Mouse (Mus musculus): Measurements from ENCODE around the gene Myh14. TPM values are rescaled to one million over a fixed set of nuclear protein-coding genes. Genes with fewer than 3 reads are reported as not detected.

Gene Myh14
- polyA plus RNA-seq, 1 experiment from 2014 or later: 3.6 TPM

DNA sequence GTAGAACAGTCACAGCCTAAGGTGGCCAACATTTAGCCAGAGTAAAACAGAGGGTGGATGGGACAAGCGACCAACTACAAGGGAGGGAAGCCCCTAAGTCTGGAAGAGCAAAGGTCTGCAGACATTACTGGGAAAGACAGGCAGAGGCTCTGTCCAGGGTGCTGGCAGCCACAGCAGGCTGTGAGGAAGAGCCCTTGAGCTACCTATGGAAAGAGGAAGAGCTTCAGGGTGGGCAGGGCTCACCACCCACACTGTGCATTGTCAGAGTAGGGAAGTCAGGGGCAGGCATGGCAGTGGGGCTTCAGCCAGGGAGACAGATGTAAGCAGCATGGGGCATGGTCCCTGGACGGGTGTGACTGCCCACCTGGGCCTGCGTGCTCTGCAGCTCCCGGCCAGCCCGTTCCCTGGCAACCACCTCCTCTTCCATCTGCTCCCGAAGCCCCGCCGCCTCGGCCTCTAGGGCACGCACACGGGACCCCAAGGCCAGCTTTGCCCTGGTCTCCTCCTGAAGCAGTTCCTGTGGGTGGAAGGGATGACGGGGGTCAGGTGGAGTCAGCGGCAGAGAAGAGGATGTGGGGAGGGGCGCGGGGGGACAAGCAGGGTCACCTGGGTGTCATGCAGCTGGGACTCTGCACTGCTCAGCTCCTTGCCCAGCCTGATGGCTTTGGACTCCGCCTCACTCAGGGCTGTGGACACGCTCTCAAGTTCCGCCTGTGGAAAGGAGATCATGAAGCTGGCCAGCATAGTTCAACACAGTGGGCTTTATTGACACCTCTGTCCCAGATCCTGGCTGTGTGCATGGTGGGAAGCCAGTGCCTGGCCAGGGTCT is 46.7 kb downstream of the Myh14 start:
- no peaks in the 10 kb centered on the region for H3K36me3 ChIP-seq (ENCODE audit: control insufficient read depth, insufficient read depth, low read length)
- WGBS: 36% methylated on average over 18 of the region's 18 CpGs
- no peaks in the 10 kb centered on the region for H3K27me3 ChIP-seq (ENCODE audit: control insufficient read depth, insufficient read depth, low read length)
- H3K4me1 ChIP-seq (ENCODE audit: control insufficient read depth, insufficient read depth, low read length): no peaks in the 10 kb centered on the region
- H3K9ac ChIP-seq (replicated peaks; ENCODE audit: low read depth, low read length): no peak overlapping the region
- H3K27ac ChIP-seq (ENCODE audit: low read depth, low read length): no peak overlapping the region
- H3K4me2 ChIP-seq (ENCODE audit: low read depth, low read length): no peak overlapping the region
- no peaks in the 10 kb centered on the region; the same call in 1 of the 2 replicates for H3K9me3 ChIP-seq (ENCODE audit: control insufficient read depth, low read length)
- H3K4me3 ChIP-seq (ENCODE audit: low read depth, low read length): no peak overlapping the region
- ATAC-seq (ENCODE audit: low read depth): no peak; the same call in 1 of the 2 replicates

DNA sequence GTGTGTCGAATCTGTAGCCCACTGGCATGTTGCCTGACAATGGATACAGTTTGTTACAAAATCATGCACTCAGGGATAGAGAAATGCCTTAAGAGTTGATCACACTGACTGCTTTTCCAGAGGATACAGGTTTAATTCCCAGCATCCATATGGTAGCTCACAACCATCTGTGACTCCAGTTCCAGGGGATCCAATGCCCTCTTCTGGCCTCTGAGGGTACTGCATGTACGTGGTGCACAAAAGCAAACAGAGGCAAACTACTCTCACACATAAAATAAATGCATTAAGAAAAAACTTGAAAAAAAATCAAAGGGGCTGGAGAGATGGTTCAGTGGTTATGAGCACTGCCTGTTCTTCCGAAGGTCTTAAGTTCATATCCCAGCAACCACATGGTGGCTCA is 53.6 kb downstream of the Myh14 start:
- Histone ChIP-seq H3K27me3 (ENCODE audit: control insufficient read depth, insufficient read depth, low read length) (no peaks in the 10 kb centered on the region), H3K9me3 (ENCODE audit: control insufficient read depth, low read length) (no peaks in the 10 kb centered on the region; the same call in 1 of the 2 replicates), H3K4me2 (ENCODE audit: low read depth, low read length) (no peak overlapping the region), H3K27ac (ENCODE audit: low read depth, low read length) (no peak overlapping the region), H3K36me3 (ENCODE audit: control insufficient read depth, insufficient read depth, low read length) (no peaks in the 10 kb centered on the region), H3K4me1 (ENCODE audit: control insufficient read depth, insufficient read depth, low read length) (no peaks in the 10 kb centered on the region), H3K9ac (replicated peaks; ENCODE audit: low read depth, low read length) (no peak overlapping the region), H3K4me3 (ENCODE audit: low read depth, low read length) (no peak overlapping the region)
- 71% methylated on average over 3 of the region's 3 CpGs for WGBS
- ATAC-seq (ENCODE audit: low read depth): no peak

DNA sequence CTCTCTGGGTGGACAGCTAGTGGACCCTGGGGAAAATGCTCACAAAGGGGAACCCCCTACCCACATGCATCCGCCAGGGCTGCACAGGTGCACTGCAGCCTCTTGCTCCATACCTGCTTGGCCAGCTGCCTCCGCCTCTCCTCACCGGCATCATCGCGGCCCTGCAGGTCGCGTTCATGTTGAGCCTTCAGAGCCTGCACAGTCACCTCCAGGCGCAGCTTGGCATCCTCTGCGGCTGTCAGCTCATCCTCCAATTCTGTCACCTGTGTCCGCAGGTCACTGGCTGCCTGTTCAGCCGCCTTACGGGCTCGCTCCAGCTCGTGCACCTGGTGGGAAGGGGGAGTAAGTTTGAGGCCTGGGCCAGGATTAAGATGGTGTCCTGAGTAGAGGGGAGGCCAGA is 54.7 kb downstream of the Myh14 start:
- Histone ChIP-seq H3K27me3 (ENCODE audit: control insufficient read depth, insufficient read depth, low read length) (no peaks in the 10 kb centered on the region), H3K9ac (replicated peaks; ENCODE audit: low read depth, low read length) (no peak overlapping the region), H3K36me3 (ENCODE audit: control insufficient read depth, insufficient read depth, low read length) (no peaks in the 10 kb centered on the region), H3K9me3 (ENCODE audit: control insufficient read depth, low read length) (no peaks in the 10 kb centered on the region), H3K4me2 (ENCODE audit: low read depth, low read length) (no peak overlapping the region), H3K4me3 (ENCODE audit: low read depth, low read length) (no peak overlapping the region), H3K27ac (ENCODE audit: low read depth, low read length) (no peak overlapping the region), H3K4me1 (ENCODE audit: control insufficient read depth, insufficient read depth, low read length) (no peaks in the 10 kb centered on the region)
- 85% methylated on average over 14 of the region's 14 CpGs for WGBS
- no peak for ATAC-seq (ENCODE audit: low read depth)

DNA sequence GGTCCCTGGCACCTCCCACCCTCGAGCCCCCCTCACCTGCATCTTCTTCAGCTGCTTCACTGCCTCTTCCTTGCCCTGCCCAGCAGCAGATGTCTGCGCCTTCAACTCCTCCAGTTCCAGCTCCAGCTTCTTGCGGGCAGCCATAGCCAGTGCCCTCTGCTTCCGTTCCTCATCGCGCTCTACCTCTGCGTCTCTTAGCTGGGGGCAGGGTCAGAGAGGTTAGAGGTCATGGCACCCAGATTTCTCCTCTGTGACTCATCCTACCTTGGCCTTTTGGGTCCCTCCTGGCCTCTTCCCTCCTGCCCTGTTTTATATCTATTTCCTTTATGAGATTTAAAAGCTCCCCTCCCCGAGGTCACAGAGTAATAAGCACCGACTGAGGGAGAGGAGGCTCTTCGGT is 55.3 kb downstream of the Myh14 start:
- Histone ChIP-seq H3K9ac (replicated peaks; ENCODE audit: low read depth, low read length) (no peak overlapping the region), H3K4me1 (ENCODE audit: control insufficient read depth, insufficient read depth, low read length) (no peaks in the 10 kb centered on the region), H3K36me3 (ENCODE audit: control insufficient read depth, insufficient read depth, low read length) (no peaks in the 10 kb centered on the region), H3K4me3 (ENCODE audit: low read depth, low read length) (no peak overlapping the region), H3K9me3 (ENCODE audit: control insufficient read depth, low read length) (no peaks in the 10 kb centered on the region), H3K27me3 (ENCODE audit: control insufficient read depth, insufficient read depth, low read length) (no peaks in the 10 kb centered on the region), H3K4me2 (ENCODE audit: low read depth, low read length) (no peak overlapping the region), H3K27ac (ENCODE audit: low read depth, low read length) (no peak overlapping the region)
- no peak for ATAC-seq (ENCODE audit: low read depth)
- 14% methylated on average over 10 of the region's 10 CpGs for WGBS

DNA sequence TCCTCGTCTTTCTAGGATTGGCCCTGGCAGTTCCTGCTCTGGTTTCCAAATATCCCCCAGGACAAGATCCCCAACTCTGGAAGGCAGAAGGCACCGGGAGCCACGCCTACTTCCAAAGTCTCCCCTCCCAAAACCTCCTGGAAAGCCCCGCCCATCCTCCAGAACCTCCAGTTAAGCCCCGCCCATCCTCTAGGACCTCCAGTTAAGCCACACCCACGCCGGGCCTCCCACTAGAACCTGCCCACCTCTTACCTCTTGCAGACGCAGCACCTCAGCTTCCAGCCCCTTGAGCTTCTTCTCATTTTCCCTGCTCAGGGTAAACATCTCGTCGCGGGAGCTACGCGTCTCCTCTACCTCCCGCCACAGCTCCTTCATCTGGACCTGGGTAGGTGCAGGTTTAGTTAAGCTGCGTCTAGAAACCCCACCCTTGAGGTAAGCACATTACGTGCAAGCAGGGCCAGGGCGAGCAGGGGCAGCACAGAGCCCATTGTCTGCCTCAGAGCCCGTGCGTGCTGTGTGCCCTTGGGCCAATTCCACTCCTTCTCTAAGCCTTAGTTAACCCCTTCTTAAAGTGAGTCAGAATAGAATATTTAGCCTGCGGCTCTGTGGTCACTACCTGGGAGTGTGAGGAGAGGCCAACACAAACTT is 56.5 kb downstream of the Myh14 start:
- no peak overlapping the region for H3K4me2 ChIP-seq (ENCODE audit: low read depth, low read length)
- no peak overlapping the region for H3K9ac ChIP-seq (replicated peaks; ENCODE audit: low read depth, low read length)
- no peaks in the 10 kb centered on the region for H3K27me3 ChIP-seq (ENCODE audit: control insufficient read depth, insufficient read depth, low read length)
- H3K36me3 ChIP-seq (ENCODE audit: control insufficient read depth, insufficient read depth, low read length): no peaks in the 10 kb centered on the region
- ATAC-seq (ENCODE audit: low read depth): no peak
- H3K9me3 ChIP-seq (ENCODE audit: control insufficient read depth, low read length): no peaks in the 10 kb centered on the region
- H3K4me3 ChIP-seq (ENCODE audit: low read depth, low read length): no peak overlapping the region
- no peak overlapping the region for H3K27ac ChIP-seq (ENCODE audit: low read depth, low read length)
- WGBS: 8% methylated on average over 20 of the region's 20 CpGs
- H3K4me1 ChIP-seq (ENCODE audit: control insufficient read depth, insufficient read depth, low read length): no peaks in the 10 kb centered on the region

DNA sequence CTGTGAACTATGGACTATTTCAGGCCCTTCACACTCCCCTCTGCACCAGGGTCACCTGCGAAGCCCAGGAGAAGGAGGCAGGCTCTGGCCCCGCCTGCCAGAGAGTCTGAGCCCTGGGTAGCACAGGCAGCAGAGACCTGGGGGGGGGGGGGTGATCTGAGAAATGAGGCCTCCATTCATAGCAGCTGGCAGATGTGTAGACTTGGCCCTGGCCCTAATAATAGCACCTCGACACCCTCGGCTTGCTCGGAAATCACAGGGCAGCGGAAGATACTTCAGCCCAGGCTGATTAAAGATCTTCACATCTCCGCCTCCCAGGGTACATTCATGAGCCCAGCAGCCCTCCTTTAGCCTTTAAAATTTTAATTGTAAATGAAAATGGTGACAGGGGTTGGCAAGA is 58.5 kb downstream of the Myh14 start:
- ATAC-seq (ENCODE audit: low read depth): no peak
- Histone ChIP-seq H3K4me1 (ENCODE audit: control insufficient read depth, insufficient read depth, low read length) (no peaks in the 10 kb centered on the region), H3K4me2 (ENCODE audit: low read depth, low read length) (no peak overlapping the region), H3K36me3 (ENCODE audit: control insufficient read depth, insufficient read depth, low read length) (no peaks in the 10 kb centered on the region), H3K4me3 (ENCODE audit: low read depth, low read length) (no peak overlapping the region), H3K9me3 (ENCODE audit: control insufficient read depth, low read length) (no peaks in the 10 kb centered on the region), H3K9ac (replicated peaks; ENCODE audit: low read depth, low read length) (no peak overlapping the region), H3K27ac (ENCODE audit: low read depth, low read length) (no peak overlapping the region), H3K27me3 (ENCODE audit: control insufficient read depth, insufficient read depth, low read length) (no peaks in the 10 kb centered on the region)
- 75% methylated on average over 7 of the region's 7 CpGs for WGBS

DNA sequence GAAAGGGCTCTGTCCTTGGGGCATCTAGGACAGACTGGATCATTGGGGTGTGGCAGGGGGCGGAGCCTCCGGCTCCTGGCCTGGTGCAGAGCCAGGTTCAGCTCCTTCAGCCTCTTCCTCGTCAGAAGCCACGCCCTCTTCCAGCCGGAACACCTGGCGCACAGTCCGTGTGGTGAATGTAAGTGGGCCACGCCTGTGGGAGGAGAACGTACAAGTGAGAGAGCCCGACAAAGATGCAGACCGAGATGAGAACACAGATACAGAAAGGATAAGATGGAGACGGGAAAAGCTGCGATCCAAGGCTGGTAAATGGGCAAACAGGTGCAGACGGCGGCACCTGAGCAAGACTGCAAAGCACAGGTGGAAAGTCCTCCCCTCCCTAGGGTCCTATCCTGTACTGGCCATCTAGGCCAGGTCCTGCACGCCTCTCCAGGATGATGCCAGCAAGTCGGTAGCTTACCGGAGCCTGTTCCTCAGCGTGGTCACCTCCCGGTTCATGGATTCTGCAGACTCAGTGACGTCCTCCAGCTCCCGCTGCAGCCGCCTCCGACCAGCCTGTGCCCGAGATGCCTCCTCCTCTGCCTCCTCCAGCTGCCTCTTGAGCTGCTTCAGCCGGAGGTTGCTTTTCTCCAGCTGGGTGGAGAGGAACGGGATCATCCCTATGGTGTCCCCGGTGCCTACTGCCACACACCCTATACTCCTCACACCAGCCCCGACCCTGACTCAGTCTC is 64.3 kb downstream of the Myh14 start:
- H3K4me2 ChIP-seq (ENCODE audit: low read depth, low read length): no peak overlapping the region
- H3K27ac ChIP-seq (ENCODE audit: low read depth, low read length): no peak overlapping the region
- H3K4me3 ChIP-seq (ENCODE audit: low read depth, low read length): no peak overlapping the region
- H3K9ac ChIP-seq (replicated peaks; ENCODE audit: low read depth, low read length): no peak overlapping the region
- H3K4me1 ChIP-seq (ENCODE audit: control insufficient read depth, insufficient read depth, low read length): 0 out of 2 replicates have a peak, but pooled peaks cover 5% of the 10 kb centered on the region
- ATAC-seq (ENCODE audit: low read depth): no peak
- H3K27me3 ChIP-seq (ENCODE audit: control insufficient read depth, insufficient read depth, low read length): peaks cover 12% of the 10 kb centered on the region; the same call in 1 of the 2 replicates
- no peaks in the 10 kb centered on the region for H3K9me3 ChIP-seq (ENCODE audit: control insufficient read depth, low read length)
- no peaks in the 10 kb centered on the region for H3K36me3 ChIP-seq (ENCODE audit: control insufficient read depth, insufficient read depth, low read length)
- 8% methylated on average over 29 of the region's 29 CpGs for WGBS

DNA sequence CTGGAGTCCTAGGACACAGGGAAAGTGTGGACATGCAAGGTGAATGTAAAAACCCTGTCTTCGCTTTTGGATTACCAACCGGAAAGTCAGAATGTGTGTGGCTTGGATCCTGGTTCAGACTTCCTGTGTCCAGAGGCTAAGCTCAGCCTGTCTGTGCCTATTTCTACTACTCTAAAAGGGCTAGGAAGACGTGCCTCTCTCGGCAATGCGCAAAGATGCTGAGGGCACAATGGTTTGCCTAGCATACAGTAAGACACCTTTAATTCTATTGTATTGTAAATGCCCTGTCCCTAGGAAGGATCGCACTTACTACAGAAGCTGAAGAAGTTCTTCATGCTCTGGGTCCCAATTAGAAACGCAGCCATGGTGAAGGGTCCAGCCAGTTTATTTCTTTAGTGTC is 65.2 kb downstream of the Myh14 start:
- peaks cover 12% of the 10 kb centered on the region; the same call in 1 of the 2 replicates for H3K27me3 ChIP-seq (ENCODE audit: control insufficient read depth, insufficient read depth, low read length)
- no peak for ATAC-seq (ENCODE audit: low read depth)
- H3K9ac ChIP-seq (replicated peaks; ENCODE audit: low read depth, low read length): no peak overlapping the region
- no peak overlapping the region for H3K4me2 ChIP-seq (ENCODE audit: low read depth, low read length)
- H3K4me3 ChIP-seq (ENCODE audit: low read depth, low read length): no peak overlapping the region
- no peaks in the 10 kb centered on the region for H3K36me3 ChIP-seq (ENCODE audit: control insufficient read depth, insufficient read depth, low read length)
- 40% methylated on average over 7 of the region's 7 CpGs for WGBS
- 0 out of 2 replicates have a peak, but pooled peaks cover 5% of the 10 kb centered on the region for H3K4me1 ChIP-seq (ENCODE audit: control insufficient read depth, insufficient read depth, low read length)
- no peaks in the 10 kb centered on the region for H3K9me3 ChIP-seq (ENCODE audit: control insufficient read depth, low read length)
- no peak overlapping the region for H3K27ac ChIP-seq (ENCODE audit: low read depth, low read length)

Data from neural tube, embryonic 14.5 days (tissue).